Mouse (Mus musculus) cerebral cortex, adult 2 months (tissue): ENCODE measurements around the gene Nbr1.

Experiments used
- WGBS: fragments of 180-500 bp; shearing (Covaris S2); methylation state at CpG from one replicate; pipeline ENCODE4 v1.1.7; 2018; 5-methylcytosine and 5-hydroxymethylcytosine counted together

Gene Nbr1

DNA sequence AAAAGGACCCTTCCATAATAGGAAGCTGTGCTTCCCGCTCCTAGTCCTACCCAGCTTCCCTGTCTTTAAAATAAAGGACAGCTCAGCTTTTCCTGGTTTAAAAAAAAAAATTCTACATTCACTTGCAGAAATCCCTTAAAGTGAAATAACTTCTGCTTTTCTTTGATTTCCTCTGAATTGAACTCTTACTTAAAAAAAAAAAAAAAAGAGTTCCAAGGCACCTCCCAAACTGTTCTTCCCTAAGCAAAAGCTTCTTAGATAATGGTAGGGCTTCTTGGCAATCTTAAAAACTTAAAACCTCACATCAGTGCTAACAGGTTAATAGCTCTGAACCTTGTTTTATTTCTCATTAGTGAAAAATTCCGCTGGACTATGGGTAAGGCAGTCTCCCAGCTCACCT is 31.3 kb downstream of the Nbr1 start:
- 88% methylated on average over 2 of the region's 2 CpGs for WGBS

DNA sequence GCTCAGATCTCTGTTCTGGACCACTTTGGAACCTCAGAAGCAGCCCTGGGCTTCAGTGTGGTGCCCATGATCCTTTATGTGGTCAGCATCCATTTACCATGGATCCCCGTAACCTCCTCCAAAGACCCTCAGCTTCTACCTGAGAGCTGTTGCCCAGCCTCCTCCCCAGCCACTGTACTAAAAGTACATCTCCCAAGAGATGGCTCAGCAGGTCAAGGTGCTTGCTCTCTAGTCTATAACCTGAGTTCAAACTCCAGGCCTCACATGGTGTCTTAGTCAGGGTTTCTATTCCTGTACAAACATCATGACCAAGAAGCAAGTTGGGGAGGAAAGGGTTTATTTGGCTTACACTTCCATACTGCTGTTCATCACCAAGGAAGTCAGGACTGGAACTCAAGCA is 33.1 kb downstream of the Nbr1 start:
- WGBS, result 100% methylated on average over 1 of the region's 1 CpGs

- WGBS, result 76% methylated on average over 4 of the region's 4 CpGs
These were observed 33.9 kb downstream of the Nbr1 start for GRCm38 (mm10) chr11:101585805-101586204.

- 70% methylated on average over 10 of the region's 10 CpGs for WGBS
These were observed 35.7 kb downstream of the Nbr1 start for GRCm38 (mm10) chr11:101587676-101588075.

DNA sequence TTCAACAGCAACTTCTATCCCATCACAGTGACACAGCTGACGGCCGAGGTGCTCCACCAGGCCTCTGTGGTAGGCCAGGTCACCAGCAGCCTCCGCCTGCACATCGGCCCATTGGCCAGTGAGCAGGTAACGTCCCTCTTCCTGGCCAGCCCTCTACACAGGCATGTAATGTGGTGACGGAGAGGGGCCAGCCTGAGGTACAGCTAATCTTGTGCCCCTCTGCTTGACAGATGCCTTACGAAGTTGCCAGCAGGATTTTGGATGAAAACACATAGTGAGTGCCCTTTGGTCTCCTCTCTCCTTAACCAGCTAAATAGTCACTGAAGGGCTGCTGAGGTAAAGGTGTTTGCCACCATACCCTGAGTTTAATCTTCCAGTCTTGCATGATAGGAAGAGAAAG is 36.9 kb downstream of the Nbr1 start:
- WGBS, result 95% methylated on average over 7 of the region's 7 CpGs

DNA sequence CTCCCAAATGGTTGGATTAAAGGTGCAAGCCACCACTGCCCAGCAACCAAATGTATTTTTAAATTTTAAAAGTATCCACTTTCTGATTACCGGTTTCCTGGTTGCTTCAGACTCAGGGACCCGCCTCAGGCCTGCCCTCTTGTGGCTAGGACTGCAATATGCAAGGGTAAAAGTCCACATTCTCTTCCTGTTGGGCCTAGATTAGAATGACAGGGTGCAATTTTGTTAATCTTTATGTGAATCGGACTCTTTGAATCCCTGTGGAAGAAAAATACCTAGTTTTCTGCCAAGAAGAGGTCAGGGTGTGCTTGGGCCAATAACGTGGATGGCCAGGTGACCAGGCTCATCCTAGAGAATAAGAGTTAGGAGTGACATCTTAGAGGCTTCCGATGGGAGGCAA is 37.5 kb downstream of the Nbr1 start:
- 35% methylated on average over 5 of the region's 5 CpGs for WGBS

DNA sequence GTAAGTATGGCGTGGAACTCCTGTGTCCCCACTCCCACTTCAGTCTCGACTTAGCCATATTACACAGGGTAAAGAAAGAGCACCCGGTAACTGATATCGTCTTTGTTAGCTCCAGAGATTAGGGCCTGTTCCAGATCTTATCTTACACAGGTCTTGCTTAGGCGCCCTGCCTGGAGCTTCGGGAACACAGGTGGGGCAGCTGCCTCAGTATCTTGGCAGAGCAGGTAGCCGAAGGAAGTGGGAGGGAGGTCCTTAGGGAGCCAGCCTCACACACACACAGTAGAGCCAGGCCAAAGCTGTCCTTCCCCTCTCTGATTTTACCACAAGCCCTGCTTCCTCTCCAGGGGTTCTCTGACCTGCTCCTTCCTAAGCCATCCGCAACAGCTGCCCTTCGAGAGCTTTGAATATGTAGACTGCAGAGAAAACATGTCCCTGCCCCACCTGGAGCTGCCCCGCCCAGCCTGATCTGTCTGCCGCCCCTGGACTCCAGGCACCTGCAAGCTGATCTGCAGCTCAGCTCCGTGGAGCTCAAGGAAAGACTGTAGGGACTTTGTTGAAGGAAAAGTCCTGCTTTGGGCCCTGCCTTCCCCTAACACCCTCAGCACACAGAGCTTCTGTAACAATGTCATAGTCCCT is 38.2 kb downstream of the Nbr1 start:
- WGBS, result 88% methylated on average over 12 of the region's 12 CpGs

- 79% methylated on average over 6 of the region's 6 CpGs for WGBS
These were observed 47.2 kb downstream of the Nbr1 start, which contains the start of gene Gm11634 for GRCm38 (mm10) chr11:101599156-101599555. Gene Gm11634 (minus strand): TSS chr11:101599256.

DNA sequence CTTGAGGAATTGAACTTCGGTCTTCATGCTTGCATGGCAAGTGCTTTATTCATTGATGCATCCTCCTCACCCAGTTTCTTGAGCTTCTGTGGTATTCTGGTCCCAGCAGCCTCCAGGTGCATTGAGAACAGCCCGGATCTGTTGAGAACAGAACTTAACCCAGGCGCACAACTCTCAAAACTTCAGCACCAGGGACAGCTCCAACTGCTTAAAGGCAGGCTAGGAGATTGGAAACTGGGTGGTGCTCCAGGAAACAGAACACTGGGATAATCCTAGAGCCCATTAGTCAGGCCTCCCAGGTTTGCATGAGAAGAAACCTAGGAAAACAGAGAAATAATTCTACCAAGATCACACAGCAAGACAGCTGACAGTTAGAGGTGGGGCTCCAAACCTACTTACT is 50.5 kb downstream of the Nbr1 start:
- WGBS, result 52% methylated on average over 3 of the region's 3 CpGs

DNA sequence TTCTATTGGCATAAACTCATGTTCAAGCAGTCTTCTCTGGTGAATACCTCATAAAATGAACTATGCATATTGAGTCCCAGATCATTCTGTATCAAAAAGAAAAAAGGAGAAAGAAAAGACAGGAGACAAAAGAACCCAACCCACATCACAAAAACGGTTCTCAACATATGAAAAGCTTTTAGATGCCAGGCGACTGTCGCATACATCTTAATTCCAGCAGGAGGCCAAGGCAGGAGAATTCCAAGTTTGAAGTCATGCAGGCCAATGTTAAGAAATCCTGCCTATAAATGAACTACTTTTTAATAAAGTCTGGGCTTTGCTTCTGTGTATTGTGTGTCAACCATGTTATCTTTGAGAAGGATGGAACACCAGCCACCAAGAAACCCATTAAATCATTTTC is 52.2 kb downstream of the Nbr1 start:
- 37% methylated on average over 3 of the region's 3 CpGs for WGBS

- WGBS, result 5% methylated on average over 30 of the region's 30 CpGs
These were observed 52.8 kb downstream of the Nbr1 start for GRCm38 (mm10) chr11:101604531-101605453.

GRCm38 (mm10) chr11:101607134-101607533 is 55.2 kb downstream of the Nbr1 start:
- WGBS, result 94% methylated on average over 4 of the region's 4 CpGs

- WGBS, result 29% methylated on average over 11 of the region's 11 CpGs
These were observed 58.5 kb downstream of the Nbr1 start for GRCm38 (mm10) chr11:101610445-101610844.

GRCm38 (mm10) chr11:101613596-101613995 is 61.6 kb downstream of the Nbr1 start:
- 82% methylated on average over 6 of the region's 6 CpGs for WGBS

GRCm38 (mm10) chr11:101614116-101614515 is 62.2 kb downstream of the Nbr1 start:
- WGBS, result 64% methylated on average over 4 of the region's 4 CpGs

DNA sequence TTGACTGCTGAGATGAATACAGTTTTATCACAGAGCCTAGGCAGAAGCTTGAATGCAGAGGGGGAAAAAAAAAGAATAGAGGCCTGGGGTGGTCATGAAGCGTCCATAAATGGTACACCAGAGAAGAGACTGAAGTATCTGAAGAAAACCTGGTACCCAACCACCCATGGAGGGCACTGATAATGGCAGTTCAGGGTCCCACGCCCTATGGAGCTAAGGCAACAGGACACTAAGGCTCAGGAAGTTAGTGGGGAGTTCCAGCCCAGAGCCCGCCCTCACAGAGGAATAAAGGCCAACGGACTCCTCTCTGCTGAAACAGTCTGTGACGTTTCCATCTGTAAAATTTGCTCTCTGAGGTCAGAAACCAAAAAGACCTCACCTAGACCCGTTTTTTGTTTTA is 63.4 kb downstream of the Nbr1 start:
- WGBS, result 86% methylated on average over 6 of the region's 6 CpGs

DNA sequence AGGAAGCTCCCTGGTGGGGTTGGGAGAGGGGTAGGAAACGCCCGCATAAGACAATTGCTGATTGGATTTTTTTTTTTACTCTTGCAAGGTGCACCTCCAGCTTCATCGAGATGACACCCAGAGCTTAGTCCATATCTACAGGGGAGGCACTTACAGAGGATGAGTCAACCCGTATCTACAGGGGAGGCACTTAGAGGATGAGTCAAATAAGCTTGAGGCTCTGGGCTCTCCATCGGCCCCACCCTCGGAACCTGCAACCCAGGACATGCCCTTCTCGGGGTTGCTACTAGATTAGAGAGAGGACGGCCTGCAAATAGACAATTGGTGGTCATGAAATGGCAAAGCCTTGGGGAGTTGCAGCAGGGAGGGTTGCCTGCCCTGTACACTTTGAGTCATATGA is 64.2 kb downstream of the Nbr1 start:
- WGBS, result 89% methylated on average over 8 of the region's 8 CpGs

DNA sequence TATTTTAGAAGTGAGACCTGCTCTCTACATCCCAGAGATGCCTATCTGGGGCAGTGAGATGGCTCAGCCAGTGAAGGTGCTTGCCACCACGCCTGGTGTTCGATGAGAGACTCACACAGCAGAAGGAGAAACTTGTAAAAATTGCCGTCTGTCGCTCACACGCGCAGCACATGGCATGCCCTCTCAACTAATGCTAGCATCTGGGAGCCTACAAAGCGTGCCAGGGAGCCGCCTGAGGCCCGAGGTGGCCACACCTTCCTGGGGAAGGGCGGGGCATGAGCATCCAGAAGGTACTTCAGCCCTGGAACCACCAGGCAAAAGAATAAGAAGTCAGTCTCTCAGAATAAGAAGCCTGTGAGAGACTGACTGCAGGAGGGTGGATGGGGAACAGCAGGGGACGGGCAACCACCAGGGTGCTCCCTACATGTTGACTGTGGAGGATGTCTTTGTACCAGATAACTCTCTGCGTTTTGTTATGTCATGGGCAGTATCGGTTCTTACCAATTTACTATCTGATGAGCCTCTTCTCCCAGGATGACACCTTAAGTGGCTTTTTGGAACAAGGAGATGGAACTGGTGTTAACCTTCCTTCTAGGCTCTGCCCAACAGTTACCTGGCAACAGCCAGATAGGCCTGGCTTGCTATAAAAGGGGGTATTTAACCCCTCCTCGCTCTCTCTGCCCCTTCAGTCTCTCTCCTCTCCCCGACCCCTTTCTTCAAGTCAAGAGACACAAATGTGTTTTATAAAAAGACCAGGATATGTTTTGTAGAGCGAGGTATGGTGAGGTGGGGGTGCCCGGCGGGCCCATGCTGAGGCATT is 65.2 kb downstream of the Nbr1 start:
- 26% methylated on average over 18 of the region's 18 CpGs for WGBS

- WGBS, result 16% methylated on average over 8 of the region's 8 CpGs
These were observed 65.9 kb downstream of the Nbr1 start for GRCm38 (mm10) chr11:101617849-101618248.

- 69% methylated on average over 3 of the region's 3 CpGs for WGBS
These were observed 66.6 kb downstream of the Nbr1 start for GRCm38 (mm10) chr11:101618596-101618995.

DNA sequence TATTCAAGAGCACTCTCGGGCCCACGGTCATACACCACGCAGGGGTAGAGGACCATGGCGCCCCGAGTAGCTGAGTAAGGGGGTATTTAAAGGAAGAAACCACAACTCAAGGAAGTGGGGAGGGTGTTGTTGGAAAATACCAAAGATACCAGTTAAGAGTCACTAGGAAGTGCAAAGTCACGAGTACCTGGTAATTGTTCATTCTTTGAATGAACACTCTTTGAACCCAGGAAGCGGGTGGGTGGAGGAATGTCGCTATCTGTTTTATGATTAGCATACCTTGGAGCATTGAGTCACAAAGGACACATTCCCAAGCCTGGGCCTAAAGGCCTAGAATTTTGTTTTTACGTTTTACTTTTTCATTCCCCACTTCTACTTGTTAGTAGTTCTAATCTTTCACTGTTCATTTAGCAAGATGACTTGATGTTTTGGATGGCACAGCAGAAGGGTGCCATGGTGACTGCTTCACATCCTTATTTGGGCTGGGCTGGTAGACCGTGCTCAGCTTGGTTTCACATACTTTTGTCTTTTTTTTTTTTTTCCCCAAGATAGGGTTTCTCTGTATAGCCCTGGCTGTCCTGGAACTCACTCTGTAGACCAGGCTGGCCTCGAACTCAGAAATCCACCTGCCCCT is 68.2 kb downstream of the Nbr1 start:
- 83% methylated on average over 11 of the region's 11 CpGs for WGBS

DNA sequence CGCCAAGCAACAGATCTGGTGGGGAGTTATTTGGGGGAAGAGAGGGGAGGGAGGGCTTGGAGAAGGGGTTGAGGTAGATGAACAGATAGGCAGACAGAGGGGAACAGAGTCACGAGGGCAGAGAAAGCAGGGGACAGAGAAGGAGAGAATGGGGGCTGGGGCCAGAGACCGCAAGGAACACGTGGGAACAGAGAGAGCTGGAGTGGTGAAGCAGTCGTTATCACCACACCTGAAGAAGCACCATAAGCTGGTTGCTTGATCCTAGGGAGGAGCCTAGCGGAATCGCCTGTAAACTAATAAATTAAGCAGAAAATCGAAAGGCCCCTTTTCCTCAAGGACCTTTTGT is 74.7 kb downstream of the Nbr1 start:
- WGBS, result 10% methylated on average over 8 of the region's 8 CpGs
